Mouse (Mus musculus): ENCODE results near the gene Troap. TPM values are rescaled to one million over a fixed set of nuclear protein-coding genes. Genes with fewer than 3 reads are reported as not detected.

The Troap gene
- total RNA-seq, 2 experiments from 2014 or later: 6.5 to 6.7 TPM

DNA sequence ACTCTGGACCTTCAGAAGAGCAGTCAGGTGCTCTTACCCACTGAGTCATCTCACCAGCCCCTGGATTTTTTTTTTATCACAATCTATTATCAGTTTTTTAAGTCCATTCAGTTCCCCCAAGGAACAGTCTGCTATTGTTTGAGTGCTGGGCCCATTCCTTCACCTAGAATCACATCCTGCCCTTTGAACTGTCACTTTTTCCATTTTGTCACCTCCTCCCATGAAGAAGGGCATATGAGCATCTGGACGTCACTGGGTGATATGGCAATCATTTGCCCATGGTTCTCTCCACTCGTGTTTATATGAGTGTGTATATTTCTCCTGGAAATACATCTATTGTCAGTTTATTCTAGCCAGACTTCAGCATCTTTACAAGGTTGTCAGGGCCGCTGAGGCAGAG lies 33.5 kb downstream of the Troap start:
- intact Hi-C loops (cut with DNase I): no loop called here
- no peak for DNase-seq

DNA sequence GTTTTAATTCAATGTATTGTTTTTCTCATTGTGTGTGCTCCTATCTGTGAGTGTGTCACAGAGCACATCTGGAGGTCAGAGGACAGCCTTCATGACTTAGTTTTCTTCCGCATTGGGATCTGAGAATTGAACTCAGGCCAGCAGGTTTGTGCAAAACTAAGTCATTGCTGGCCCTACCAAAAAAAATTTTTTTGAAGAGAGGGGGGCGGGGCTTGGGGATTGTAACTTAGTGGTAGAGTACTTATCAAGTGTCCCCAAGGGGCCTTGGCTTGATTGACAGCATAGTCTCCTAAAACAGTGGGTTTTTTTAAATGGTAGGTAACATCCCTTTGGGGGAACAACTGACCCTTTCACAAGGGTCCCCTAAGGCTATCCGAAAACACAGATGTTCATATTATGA lies 36.8 kb downstream of the Troap start:
- intact Hi-C loops (cut with DNase I): no loop called here
- DNase-seq: no peak

DNA sequence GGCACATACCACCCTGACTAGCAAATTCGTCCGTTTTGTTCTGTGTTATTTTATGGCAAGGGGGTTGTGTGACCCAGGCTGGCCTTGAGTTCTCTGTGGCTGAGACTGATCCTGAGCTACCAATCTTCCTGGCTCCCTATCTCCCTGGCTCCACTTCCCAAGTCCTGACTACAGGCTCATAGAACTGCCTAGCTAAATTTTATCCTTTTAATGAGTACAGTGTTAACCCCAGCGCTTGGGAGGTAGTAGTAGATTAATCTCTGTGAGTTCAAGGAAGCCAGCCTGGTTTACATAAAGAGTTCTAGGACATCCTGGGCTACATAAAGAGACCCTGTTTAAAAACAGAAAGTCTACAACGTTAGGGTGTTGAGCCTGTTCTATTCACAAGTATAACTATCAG lies 37.4 kb downstream of the Troap start:
- DNase-seq: no peak
- intact Hi-C loops (cut with DNase I): no loop called here

GRCm38 (mm10) chr15:99112843-99113395 lies 38.5 kb downstream of the Troap start:
- no peak for DNase-seq
- intact Hi-C loops (cut with DNase I): no loop called here

GRCm38 (mm10) chr15:99113396-99113975 lies 39.1 kb downstream of the Troap start:
- intact Hi-C loops (cut with DNase I): no loop called here
- DNase-seq: no peak

DNA sequence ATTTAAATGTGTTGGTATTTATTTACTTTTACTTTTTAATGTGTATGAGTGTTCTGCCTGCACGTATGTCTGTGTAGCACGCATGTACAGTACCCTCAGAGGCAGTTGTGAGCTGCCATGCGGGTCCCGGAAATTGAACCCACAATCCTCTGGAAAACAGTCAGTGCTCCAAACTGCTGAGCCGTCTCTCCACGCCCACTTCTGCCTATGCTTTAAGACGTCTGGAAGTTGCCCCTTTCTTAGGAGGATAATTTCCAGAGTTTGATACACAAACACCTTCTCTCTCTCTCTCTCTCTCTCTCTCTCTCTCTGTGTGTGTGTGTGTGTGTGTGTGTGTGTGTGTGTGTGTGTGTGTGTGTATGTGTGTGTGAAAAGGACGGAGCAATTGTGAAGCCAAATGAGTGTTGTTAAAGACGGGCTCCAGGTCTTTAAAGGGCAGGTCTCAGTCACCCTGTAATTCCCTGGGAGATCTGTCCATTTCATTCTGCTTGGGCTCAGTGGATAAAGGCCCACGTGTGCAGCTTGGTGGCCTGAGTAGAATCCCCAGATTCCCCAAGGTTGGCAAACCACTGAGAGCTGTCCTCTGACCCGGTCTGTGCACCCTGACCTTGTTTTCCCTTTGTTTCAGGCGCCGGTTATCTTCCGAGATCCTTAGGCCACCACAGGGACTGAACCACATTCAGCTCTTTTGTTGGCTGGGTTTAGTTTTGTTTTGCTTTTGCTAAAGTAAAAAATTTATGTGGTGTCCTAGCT lies 40.1 kb downstream of the Troap start:
- DNase-seq: no peak
- intact Hi-C loops (cut with DNase I): no loop called here

GRCm38 (mm10) chr15:99115065-99115423 lies 40.7 kb downstream of the Troap start:
- intact Hi-C loops (cut with DNase I): no loop called here

GRCm38 (mm10) chr15:99116539-99116938 lies 42.2 kb downstream of the Troap start:
- peak; percentile 36 to 39 for DNase-seq
- intact Hi-C loops (cut with DNase I): no loop called here

More at GRCm38 (mm10) chr15:99115065-99115423, 40.7 kb downstream of the Troap start:
- no peak for DNase-seq

- intact Hi-C loops (cut with DNase I): no loop called here
- no peak for DNase-seq
Observed at GRCm38 (mm10) chr15:99120814-99121213, 46.4 kb downstream of the Troap start.

GRCm38 (mm10) chr15:99122642-99123041 lies 48.3 kb downstream of the Troap start:
- intact Hi-C loops (cut with DNase I): no loop called here
- DNase-seq: no peak

DNA sequence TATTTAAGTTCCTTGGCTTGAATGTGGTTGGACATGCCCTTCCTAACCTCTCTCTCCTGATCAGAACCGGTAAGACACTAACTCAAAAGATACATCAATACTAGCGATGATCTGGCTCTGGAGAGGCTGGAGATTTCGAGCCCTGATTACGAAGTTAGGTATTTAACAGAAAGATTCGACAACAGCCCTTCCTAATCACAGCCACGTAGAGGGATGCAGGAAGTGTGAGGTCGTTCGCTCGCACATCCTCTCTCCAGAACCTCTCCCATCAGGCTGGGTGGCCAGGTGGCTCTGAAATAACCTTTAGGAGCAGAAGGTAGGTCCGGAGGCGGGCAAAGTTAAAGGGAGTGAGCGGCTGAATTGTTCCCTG lies 51.3 kb downstream of the Troap start, which contains the start of gene Spats2:
Gene Spats2 (plus strand): TSS at position 206 of the 370 bp plus-strand sequence.
- intact Hi-C loops (cut with DNase I): no loop called here
- no peak for DNase-seq

DNA sequence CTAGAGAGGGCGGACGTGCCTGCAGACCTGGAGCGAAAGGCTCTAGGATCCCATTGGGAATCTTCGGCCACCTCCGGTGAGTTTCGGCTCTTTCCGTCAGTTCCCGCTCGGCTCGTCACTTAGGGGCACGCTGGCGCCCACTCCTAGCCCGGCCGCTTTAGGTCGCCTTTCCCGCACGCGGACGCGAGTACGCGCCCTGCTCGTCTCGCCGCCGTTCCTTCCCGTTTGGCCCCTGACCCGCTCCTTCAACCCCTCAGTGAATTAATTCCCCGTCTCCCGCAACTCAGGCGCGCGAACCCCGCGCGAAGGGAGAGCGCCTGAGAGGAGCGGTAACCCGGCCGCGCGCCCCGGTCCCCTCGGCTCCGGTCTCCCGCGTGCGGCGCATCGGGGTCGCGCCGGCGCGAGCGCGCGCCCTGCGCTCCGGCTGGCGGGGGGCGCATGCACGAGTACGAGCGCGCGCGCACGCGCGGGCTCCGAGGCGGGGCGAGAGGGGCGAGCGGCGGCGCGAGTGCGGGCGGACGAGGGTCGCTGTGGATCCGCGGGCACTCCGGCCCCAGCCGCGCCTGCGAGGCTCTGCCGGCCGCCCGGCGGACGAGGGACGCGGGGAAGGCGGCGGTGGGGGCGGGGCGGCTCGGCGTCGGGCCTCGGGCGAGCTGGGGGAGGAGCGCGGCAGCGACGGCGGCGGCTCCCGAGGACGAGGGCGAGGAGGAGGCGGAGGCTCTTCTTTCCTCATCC lies 51.9 kb downstream of the Troap start:
- DNase-seq: peak; percentile 93 to 95
- intact Hi-C loops (cut with DNase I): no loop called here

- DNase-seq: peak in 1 of 2 experiments; percentile 25
- intact Hi-C loops (cut with DNase I): no loop called here
Observed at GRCm38 (mm10) chr15:99126816-99127365, 52.5 kb downstream of the Troap start.

DNA sequence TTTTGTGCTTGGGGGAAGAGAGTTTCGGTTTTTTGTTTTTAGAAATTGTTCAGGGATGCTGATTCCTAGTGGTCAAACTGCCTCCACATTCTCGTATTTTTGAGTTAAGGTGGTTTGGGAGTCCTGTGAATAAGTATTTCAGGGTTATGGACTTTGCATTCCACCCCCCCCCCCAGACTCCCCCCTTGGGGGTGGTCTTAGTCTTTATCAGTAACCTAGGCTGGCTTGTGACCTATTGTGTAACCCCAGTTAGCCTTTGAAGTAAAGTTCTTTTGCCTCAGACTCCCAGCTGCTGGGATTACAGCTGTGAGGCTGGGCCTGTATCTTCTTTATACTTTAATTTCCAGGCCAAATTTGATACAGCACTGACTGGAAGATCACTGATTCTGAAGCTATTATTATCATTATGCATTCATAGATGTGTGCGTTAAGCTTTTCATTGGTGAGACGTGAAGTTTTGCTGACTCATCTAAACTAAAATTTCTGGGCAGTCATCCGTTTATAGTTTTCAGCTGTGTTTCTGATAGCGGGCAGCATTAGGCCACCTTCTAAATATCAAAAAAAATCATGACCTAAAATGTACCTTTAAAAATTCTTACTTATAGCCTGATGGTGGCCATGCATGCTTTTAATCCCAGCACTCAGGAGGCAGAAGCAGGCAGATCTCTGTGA lies 53.6 kb downstream of the Troap start:
- intact Hi-C loops (cut with DNase I): no loop called here
- no peak for DNase-seq

DNA sequence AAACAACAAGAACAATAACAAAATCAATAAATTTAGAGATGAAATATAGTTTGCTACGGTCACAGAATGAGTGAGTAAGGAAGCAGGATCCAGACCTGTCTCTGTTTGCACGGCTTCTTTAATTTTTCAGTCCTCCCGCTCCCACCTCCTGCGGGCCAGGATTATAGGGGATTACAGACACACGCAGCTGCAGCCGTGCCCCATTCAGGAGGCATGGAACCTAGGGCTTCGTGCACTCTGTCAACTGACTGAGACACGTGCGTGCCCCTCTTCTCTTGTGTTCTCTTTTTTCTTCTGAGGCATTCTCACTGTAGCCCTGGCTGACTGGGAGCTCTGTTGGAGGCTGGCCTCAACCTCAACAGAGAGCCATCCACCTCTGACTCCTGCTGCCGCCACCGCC lies 55.1 kb downstream of the Troap start:
- intact Hi-C loops (cut with DNase I): no loop called here
- no peak for DNase-seq

DNA sequence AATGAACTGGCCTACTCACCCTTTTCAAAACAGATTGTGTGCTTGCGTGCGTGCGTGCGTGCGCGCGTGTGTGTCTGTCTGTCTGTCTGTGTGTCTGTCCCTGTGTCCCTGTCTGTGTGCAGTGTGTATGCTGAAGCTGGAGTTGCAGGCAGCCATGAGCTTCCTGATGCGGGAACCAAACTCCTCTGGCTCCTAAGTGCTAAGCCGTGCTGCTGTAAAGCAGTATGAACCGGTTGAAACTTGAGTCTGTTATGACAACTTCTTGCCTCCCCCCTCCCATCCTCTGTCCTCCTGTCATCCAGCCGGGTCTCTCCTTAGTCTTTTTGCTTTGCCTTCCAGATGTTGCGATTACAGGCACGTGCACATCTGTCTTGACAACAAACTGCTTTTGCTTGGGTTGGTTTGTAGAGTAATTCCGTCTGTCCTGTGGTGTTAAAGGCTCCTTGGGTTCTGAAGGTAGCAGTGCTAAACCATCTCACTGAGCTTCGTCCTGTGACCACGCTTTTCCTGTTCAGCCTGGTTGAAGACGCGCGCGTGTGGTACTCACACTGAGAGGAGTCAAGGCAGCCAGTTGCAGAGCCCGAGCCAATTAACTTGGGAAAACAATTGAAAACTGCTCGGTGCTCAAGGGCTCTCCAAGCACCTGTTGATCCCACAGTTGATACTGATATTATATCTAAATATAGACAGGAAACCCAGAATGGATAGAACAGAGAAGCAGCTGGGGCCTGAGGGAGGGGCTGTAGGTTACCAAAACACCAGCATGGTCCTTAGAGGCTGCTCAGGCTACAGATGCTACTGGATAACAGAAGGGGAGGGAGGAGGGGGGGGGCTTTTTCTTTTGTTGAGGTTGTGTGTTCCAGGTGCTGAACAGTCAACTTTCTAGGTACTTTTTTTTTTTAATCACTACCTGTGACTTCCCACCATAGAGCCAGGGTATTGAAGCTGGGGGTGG lies 55.9 kb downstream of the Troap start:
- intact Hi-C loops (cut with DNase I): no loop called here
- DNase-seq: no peak
